Mouse (Mus musculus): ENCODE measurements at regions not wholly inside any gene's neighbourhood (a gene's known extent, or its start where the extent isn't known, plus 50 kb on each side); places are given as distances from the start of the nearest gene placed in this dataset.

GRCm38 (mm10) chr1:51644399-51644798, 166.2 kb upstream of the Nabp1 start:
- TF ChIP-seq CTCF (conservative IDR thresholded peaks at IDR 0.05; ENCODE audit: low read length) (peak; percentile 86), POU5F1 (IDR thresholded peaks at IDR 0.05; ENCODE audit: borderline replicate concordance, low read length) (no peak)

Data from E14TG2a.4 (cell line).